Mouse (Mus musculus) forebrain, embryonic 14.5 days (tissue): ENCODE data around the gene Coro7. TPM values are rescaled to one million over a fixed set of nuclear protein-coding genes. Genes with fewer than 3 reads are reported as not detected.

ENCODE experiments used
- ATAC-seq: fragments of 200-750 bp; cut with Nextera tagmentation; 2 replicates; pipeline ENCODE4 v1.8.0; 2017; ENCODE audit warnings: mild to moderate bottlenecking, moderate library complexity
- DNase-seq: peaks from one replicate; pipeline ENCODE4 v3.0.0-alpha.2; 2015; ENCODE audit warnings: low spot score
- H3K27ac ChIP-seq: fragments of 300-500 bp; sonication (generic); 2 replicates; pipeline ENCODE4 v1.5.1; 2014; ENCODE audit warnings: low read depth, mild to moderate bottlenecking, control low read depth, low read length, moderate library complexity
- H3K27me3 ChIP-seq: fragments of 300-500 bp; sonication (generic); replicated peaks from 2 replicates; pipeline ENCODE4 v1.6.1; 2014; ENCODE audit warnings: low read length, control low read depth, mixed read lengths; ENCODE audit not compliant: control insufficient read depth, insufficient read depth
- H3K36me3 ChIP-seq: fragments of 300-500 bp; sonication (generic); 2 replicates; pipeline ENCODE4 v1.6.1; 2014; ENCODE audit warnings: low read length, control low read depth; ENCODE audit not compliant: control insufficient read depth, insufficient read depth
- H3K4me1 ChIP-seq: fragments of 300-500 bp; sonication (generic); 2 replicates; pipeline ENCODE4 v1.6.1; 2014; ENCODE audit warnings: antibody characterized with exemption, low read length, control low read depth; ENCODE audit not compliant: control insufficient read depth, insufficient read depth
- H3K4me2 ChIP-seq: fragments of 300-500 bp; sonication (generic); 2 replicates; pipeline ENCODE4 v1.6.1; 2014; ENCODE audit warnings: mild to moderate bottlenecking, control low read depth, low read length
- H3K4me3 ChIP-seq: fragments of 300-500 bp; sonication (generic); 2 replicates; pipeline ENCODE4 v1.5.1; 2014; ENCODE audit warnings: low read depth, low read length, control low read depth
- H3K9ac ChIP-seq: fragments of 300-500 bp; sonication (generic); 2 replicates; pipeline ENCODE4 v1.6.1; 2014; ENCODE audit warnings: mild to moderate bottlenecking, low read length, control low read depth, moderate library complexity
- H3K9me3 ChIP-seq: fragments of 300-500 bp; sonication (generic); replicated peaks from 2 replicates; pipeline ENCODE4 v1.6.1; 2016; ENCODE audit warnings: low read length, control low read depth, mixed read lengths; ENCODE audit not compliant: control insufficient read depth
- WGBS: fragments of 180-500 bp; shearing (Covaris S2); extraction: QIAGEN DNeasy Blood & Tissue Kit; methylation state at CpG from one replicate; pipeline ENCODE4 v1.1.7; 2014; 5-methylcytosine and 5-hydroxymethylcytosine counted together
- polyA plus RNA-seq: library from polyadenylated mRNA; unstranded; fragments of >200 nt; fragmentation: Nextera tagmentation; extraction: Ambion mirVana; gene quantifications from 2 replicates; pipeline ENCODE4 v1.2.1, GENCODE M21; 2014

Gene Coro7
- polyA plus RNA-seq, 1 experiment from 2014 or later: 9.2 TPM

DNA sequence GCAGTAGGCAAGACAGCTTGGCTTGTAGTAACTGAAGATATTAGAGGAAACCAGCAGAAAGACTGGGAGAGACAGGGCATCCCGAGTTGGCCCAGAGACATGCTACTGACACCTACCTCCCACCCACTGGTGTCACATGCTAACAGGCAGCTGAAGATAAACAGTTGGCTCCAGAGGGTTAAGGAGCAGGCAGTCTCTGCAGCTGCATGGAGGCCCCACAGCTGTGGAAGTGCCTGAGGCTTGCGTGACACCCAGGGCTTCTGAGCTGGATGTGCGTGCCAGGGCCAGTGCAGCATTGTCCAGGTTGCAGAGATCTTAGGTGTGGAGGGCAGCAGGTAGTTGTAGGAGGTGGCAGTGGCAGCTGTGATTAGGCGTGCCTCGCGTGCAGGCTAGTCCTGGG is 52.5 kb downstream of the Coro7 start:
- ATAC-seq: no peak
- 89% methylated on average over 6 of the region's 6 CpGs for WGBS
- H3K4me2 ChIP-seq: no peak overlapping the region

DNA sequence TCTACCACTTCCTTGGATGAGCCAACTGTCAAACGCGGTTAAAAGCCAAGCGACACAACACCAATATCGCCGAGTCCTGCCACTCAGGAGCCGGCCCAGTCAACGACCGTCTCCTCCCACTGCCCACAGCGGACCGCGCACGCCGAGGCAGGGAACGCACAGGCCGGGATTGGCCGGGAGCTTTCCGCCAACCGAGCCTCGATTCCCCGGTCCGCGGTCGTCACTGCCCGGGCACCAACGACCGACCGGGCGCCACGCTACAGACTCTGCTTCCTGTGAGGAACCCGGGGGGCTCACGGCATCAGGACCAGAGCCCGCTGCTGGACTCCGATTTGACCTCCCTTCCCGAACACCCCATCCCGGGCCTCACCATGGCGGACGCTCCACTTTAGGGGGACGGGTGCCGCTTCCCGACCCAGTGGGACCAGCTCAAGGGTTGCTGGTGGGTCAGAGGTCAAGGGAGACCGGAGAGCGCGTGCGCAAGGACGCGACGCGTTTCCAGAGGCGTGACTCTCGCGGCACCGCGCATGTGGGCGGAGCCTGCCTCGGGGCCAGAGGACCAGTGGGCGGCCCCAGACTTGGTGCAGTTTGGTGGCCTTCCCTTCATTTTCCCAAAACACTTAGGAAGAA is 55.0 kb downstream of the Coro7 start, which contains the start of gene Pam16:
Gene Pam16, minus strand, starts transcription at position 508 of the 630 bp plus-strand sequence.
- Histone ChIP-seq H3K4me3 (peak within 1 kb of the TSS; percentile 66), H3K9ac (peak within 1 kb of the TSS; percentile 87), H3K27me3 (no peaks in the 10 kb centered on the region), H3K36me3 (peaks cover 8% of the 10 kb centered on the region), H3K9me3 (no peaks in the 10 kb centered on the region), H3K27ac (peak within 1 kb of the TSS; percentile 60; the same call in 1 of the 2 replicates), H3K4me1 (peaks cover 12% of the 10 kb centered on the region; the same call in 1 of the 2 replicates), H3K4me2 (peak within 1 kb of the TSS; percentile 83)
- ATAC-seq (peak; percentile 92), DNase-seq (peak; percentile 93)
- under 1% methylated on average over 55 of the region's 56 CpGs for WGBS

More for the DNA sequence above, 52.5 kb downstream of the Coro7 start:
- H3K27me3 ChIP-seq: no peaks in the 10 kb centered on the region
- H3K27ac ChIP-seq: no peak overlapping the region
- no peak for DNase-seq
- peaks cover 5% of the 10 kb centered on the region for H3K36me3 ChIP-seq
- peaks cover 12% of the 10 kb centered on the region; the same call in 1 of the 2 replicates for H3K4me1 ChIP-seq
- no peak overlapping the region for H3K9ac ChIP-seq
- no peaks in the 10 kb centered on the region for H3K9me3 ChIP-seq
- no peak overlapping the region for H3K4me3 ChIP-seq

DNA sequence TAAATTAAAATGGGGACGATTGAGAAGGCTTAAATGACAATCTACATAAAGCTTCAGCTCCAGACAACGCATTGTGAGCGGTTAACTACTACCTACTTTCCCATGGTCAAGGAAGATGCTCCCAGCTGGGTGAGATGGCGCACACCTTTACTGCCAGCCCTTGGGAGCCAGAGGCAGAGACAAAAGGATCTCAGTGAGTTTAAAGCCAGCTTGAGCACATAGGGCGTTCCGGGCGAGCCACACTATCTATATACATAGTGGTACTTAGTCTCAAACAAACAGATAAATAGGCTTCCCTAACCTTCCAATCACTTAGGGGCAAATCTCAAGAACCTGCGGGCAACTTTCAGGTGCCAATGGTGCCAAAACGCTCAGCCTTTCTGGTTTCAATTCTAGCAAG is 55.5 kb downstream of the Coro7 start:
- DNase-seq (peak; percentile 18), ATAC-seq (peak; percentile 21; the same call in 1 of the 2 replicates)
- Histone ChIP-seq H3K4me1 (peaks cover 12% of the 10 kb centered on the region; the same call in 1 of the 2 replicates), H3K4me2 (peak overlapping the region; percentile 83), H3K9me3 (no peaks in the 10 kb centered on the region), H3K9ac (peak overlapping the region; percentile 87), H3K27me3 (no peaks in the 10 kb centered on the region), H3K36me3 (peaks cover 10% of the 10 kb centered on the region), H3K4me3 (peak overlapping the region; percentile 66), H3K27ac (peak overlapping the region; percentile 60; the same call in 1 of the 2 replicates)
- WGBS: 17% methylated on average over 9 of the region's 9 CpGs

DNA sequence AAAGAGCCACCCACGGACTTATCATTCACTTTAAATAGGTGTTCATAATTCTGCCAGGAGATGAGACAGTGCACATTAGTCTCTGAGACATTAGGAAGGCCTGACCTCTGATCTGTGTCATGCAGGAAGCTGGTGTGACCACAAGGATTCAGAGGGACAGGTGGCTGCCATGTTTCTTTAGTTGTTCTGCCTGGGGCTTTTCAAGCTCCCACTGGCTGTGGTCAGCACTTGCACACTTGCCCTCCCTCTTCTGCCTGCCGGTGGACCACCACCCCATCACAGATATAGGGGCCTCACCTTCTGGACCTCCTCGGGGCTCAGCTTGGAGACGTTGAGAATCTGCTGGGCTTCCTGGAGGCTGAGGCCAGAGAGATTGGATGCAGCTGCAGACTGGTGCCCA is 62.7 kb downstream of the Coro7 start:
- Histone ChIP-seq H3K9me3 (no peaks in the 10 kb centered on the region), H3K9ac (no peak overlapping the region), H3K4me1 (no peaks in the 10 kb centered on the region), H3K4me2 (no peak overlapping the region), H3K4me3 (no peak overlapping the region), H3K36me3 (peaks cover 62% of the 10 kb centered on the region), H3K27me3 (no peaks in the 10 kb centered on the region), H3K27ac (no peak overlapping the region)
- no peak for ATAC-seq
- WGBS: 83% methylated on average over 4 of the region's 4 CpGs
- DNase-seq: no peak

DNA sequence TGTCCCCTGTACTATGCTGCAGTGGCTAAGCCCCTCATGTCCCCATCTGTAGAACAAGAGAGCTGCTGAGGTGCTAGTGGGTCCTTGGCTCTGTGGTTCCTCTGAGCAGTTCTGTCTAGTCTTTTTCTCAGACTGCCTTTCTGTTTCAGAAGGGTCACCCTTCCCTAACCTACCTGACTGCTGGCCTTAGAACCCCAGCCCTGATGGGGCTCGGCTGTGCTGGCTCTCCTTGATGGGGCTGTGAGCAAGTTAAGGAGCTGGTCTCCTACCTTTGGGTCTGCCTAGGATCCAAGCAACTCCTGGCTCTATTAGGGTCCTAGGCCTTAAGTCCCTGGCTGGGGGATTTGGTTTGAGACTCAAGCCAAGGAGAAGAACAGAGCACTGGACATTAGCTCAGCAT is 64.3 kb downstream of the Coro7 start:
- no peak overlapping the region for H3K4me3 ChIP-seq
- peaks cover 74% of the 10 kb centered on the region for H3K36me3 ChIP-seq
- no peaks in the 10 kb centered on the region for H3K27me3 ChIP-seq
- no peak overlapping the region for H3K9ac ChIP-seq
- H3K9me3 ChIP-seq: no peaks in the 10 kb centered on the region
- no peak for DNase-seq
- no peak overlapping the region for H3K4me2 ChIP-seq
- WGBS: 74% methylated on average over 1 of the region's 1 CpGs
- no peaks in the 10 kb centered on the region for H3K4me1 ChIP-seq
- ATAC-seq: no peak
- no peak overlapping the region for H3K27ac ChIP-seq

DNA sequence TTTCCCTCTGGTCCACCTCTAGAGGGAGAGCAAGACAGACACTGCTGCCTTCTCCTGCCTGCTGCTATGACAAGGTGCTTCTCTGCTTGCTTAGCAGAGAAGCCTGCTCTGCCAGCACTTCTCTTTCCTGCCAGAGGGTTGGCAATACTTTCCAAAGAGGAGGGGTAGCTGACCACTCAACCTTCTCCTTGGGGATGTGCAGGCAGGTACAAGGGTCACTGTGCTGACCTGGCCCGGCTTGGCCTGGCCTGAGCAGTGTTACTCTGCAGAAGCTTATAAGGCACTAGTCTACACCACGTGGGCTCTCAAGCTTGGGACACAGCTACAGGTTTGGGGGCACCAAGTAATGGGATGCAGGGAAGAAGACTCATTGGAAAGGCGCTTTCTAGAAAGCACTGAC is 64.9 kb downstream of the Coro7 start:
- Histone ChIP-seq H3K27me3 (no peaks in the 10 kb centered on the region), H3K9me3 (no peaks in the 10 kb centered on the region), H3K36me3 (peaks cover 81% of the 10 kb centered on the region), H3K4me3 (no peak overlapping the region), H3K4me2 (no peak overlapping the region), H3K4me1 (no peaks in the 10 kb centered on the region), H3K27ac (no peak overlapping the region), H3K9ac (no peak overlapping the region)
- DNase-seq: no peak
- ATAC-seq: no peak
- 85% methylated on average over 3 of the region's 3 CpGs for WGBS

DNA sequence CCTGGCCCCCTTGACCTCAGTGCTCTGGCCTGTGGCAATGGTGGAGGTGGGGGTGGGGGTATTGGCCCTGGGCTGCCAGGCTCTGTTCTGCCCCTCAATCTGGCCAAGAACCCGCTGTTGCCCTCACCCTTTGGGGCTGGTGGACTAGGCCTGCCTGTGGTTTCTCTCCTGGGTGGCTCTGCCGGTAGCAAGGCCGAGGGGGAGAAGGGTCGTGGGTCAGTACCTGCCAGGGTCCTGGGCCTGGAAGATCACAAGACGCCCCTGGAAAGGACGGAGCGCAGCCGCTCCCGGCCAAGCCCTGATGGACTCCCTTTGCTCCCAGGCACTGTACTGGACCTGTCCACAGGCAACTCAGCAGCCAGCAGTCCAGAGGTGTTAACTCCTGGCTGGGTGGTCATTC is 65.8 kb downstream of the Coro7 start:
- H3K4me2 ChIP-seq: no peak overlapping the region

DNA sequence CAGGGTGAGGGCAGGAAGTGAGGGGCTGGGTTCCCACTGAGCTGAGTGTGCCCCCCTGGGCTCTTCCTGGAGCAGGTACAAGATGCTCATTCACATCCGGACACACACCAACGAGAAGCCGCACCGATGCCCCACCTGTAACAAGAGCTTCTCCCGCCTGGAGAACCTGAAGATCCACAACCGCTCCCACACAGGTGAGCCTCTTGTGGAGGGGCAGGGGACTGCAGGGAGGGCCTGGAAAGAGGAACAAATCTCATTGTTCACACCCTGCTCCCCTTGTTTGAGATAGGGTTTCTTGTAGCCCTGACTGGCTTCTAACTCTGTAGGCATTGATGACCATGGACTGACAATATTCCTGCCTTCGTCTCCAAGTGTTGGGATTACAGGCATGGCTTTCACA is 67.9 kb downstream of the Coro7 start:
- H3K4me2 ChIP-seq: no peak overlapping the region
- ATAC-seq: no peak
- H3K4me3 ChIP-seq: no peak overlapping the region
- DNase-seq: no peak
- H3K27ac ChIP-seq: no peak overlapping the region
- 92% methylated on average over 7 of the region's 7 CpGs for WGBS
- no peaks in the 10 kb centered on the region for H3K9me3 ChIP-seq
- H3K27me3 ChIP-seq: no peaks in the 10 kb centered on the region
- H3K36me3 ChIP-seq: peaks cover 77% of the 10 kb centered on the region
- no peak overlapping the region for H3K9ac ChIP-seq
- peaks cover under 1% of the 10 kb centered on the region; the same call in 1 of the 2 replicates for H3K4me1 ChIP-seq

More for the DNA sequence above, 65.8 kb downstream of the Coro7 start:
- DNase-seq (no peak), ATAC-seq (no peak)
- H3K4me1 ChIP-seq: no peaks in the 10 kb centered on the region
- H3K9ac ChIP-seq: no peak overlapping the region
- H3K27ac ChIP-seq: no peak overlapping the region
- WGBS: 96% methylated on average over 9 of the region's 9 CpGs
- H3K27me3 ChIP-seq: no peaks in the 10 kb centered on the region
- peaks cover 81% of the 10 kb centered on the region for H3K36me3 ChIP-seq
- no peaks in the 10 kb centered on the region for H3K9me3 ChIP-seq
- H3K4me3 ChIP-seq: no peak overlapping the region

DNA sequence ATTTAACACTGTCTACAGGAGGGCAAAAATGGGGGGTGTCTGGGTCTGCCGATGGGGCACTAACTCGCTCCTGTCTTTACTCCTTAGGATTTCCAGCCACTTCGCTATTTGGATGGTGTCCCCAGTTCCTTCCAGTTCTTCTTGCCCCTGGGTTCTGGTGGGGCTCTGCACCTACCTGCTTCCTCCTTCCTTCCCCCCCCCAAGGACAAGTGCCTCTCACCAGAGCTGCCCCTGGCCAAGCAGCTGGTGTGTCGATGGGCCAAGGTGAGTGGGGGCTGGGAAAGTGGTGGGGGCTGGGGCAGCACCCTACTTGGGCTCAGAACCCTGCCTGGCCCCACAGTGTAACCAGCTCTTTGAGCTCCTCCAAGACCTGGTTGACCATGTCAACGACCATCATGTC is 68.4 kb downstream of the Coro7 start:
- DNase-seq (no peak), ATAC-seq (no peak)
- H3K4me3 ChIP-seq: no peak overlapping the region
- H3K4me2 ChIP-seq: no peak overlapping the region
- no peak overlapping the region for H3K27ac ChIP-seq
- no peaks in the 10 kb centered on the region for H3K27me3 ChIP-seq
- 86% methylated on average over 5 of the region's 5 CpGs for WGBS
- no peak overlapping the region for H3K9ac ChIP-seq
- H3K4me1 ChIP-seq: peaks cover 5% of the 10 kb centered on the region
- peaks cover 72% of the 10 kb centered on the region for H3K36me3 ChIP-seq
- H3K9me3 ChIP-seq: no peaks in the 10 kb centered on the region
